Mouse (Mus musculus): ENCODE results near the gene Apoa4. TPM values are rescaled to one million over a fixed set of nuclear protein-coding genes. Genes with fewer than 3 reads are reported as not detected.

Apoa4 gene
- not detected in 4 replicates for total RNA-seq (2023)

GRCm38 (mm10) chr9:46240526-46241153 is at the start of gene Apoa4:
Apoa4 (plus strand) TSS chr9:46240696.

GRCm38 (mm10) chr9:46228491-46228890 is 12.0 kb upstream of the Apoa4 start, which contains the start of gene Apoa1:
Apoa1 (plus strand) TSS chr9:46228580.

GRCm38 (mm10) chr9:46235596-46235648 is 5.1 kb upstream of the Apoa4 start, which contains the start of gene Apoc3:
Apoc3 (minus strand) TSS chr9:46235636.

GRCm38 (mm10) chr9:46268343-46268873 is 27.9 kb downstream of the Apoa4 start, which contains the start of gene Apoa5:
Apoa5 (plus strand) TSS chr9:46268633.

GRCm38 (mm10) chr9:46272677-46273454 is 32.4 kb downstream of the Apoa4 start, which contains the start of gene Zpr1:
Zpr1 (plus strand) TSS chr9:46273064.

GRCm38 (mm10) chr9:46282631-46283436 is 42.3 kb downstream of the Apoa4 start, which contains the start of gene Bud13:
Bud13 (plus strand) TSS chr9:46283008.

Other genes starting within 250 kb of the Apoa4 start
- gene Pafah1b2, start 228.0 kb upstream of the Apoa4 start, total RNA-seq (2023) = 53.6 to 68.0 TPM (median 58.9 TPM) in 4 replicates
- 50.1 to 52.9 TPM (median 52.2 TPM) in 4 replicates for gene Sik3, start 227.9 kb upstream of the Apoa4 start, total RNA-seq (2023)
- gene Apoa1, start 12.1 kb upstream of the Apoa4 start, total RNA-seq (2023) = 1.0 TPM in 1 of 4 replicates, not detected in the others
- not detected in 4 replicates for gene Apoc3, start 5.1 kb upstream of the Apoa4 start, total RNA-seq (2023)
- not detected in 4 replicates for gene Apoa5, start 27.9 kb downstream of the Apoa4 start, total RNA-seq (2023)
- 75.3 to 86.6 TPM (median 78.9 TPM) in 4 replicates for gene Zpr1, start 32.4 kb downstream of the Apoa4 start, total RNA-seq (2023)
- gene Bud13, start 42.3 kb downstream of the Apoa4 start, total RNA-seq (2023) = 23.1 to 29.4 TPM (median 25.7 TPM) in 4 replicates
- not detected in 4 replicates for gene 4931429L15Rik, start 79.3 kb downstream of the Apoa4 start, total RNA-seq (2023)

Measured in B cell, adult 62 days (primary cell).